Mouse (Mus musculus): Measurements from ENCODE around the gene Celf2. TPM values are rescaled to one million over a fixed set of nuclear protein-coding genes. Genes with fewer than 3 reads are reported as not detected.
A peak's percentile ranks its signal among the peaks of the same experiment; 100 is the strongest.

Gene Celf2
- polyA plus RNA-seq, 1 experiment from 2014 or later: 191 TPM

DNA sequence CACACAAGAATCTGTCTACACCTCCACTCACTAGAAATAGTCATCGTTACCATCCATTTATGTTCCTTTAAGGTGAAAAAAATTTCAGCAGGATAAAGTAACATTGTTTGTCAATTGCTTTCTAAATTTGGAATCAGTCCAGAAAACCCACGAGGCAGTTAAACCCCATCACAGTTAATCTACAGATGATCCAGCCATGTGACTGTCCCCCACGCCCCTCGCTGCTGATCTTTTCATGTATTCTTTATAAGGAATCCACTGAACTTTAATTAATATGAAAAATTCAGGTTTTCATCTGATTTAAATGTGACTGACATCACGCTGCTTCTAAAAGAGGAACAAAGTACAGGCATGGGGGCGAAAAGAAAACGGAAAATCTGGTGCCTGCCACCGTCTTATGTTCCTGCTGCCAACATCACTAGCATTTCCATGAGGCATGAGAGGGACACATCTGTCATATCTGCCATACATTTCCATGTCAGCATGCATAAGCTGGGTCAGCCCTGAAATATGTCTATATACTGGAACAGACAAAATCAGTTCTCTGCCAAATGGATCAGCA, 70.6 kb downstream of the Celf2 start:
- Histone ChIP-seq H3K27me3 (ENCODE audit: control insufficient read depth, insufficient read depth, low read length) (no peaks in the 10 kb centered on the region), H3K36me3 (ENCODE audit: control insufficient read depth, insufficient read depth, low read length) (no peaks in the 10 kb centered on the region), H3K9me3 (ENCODE audit: control insufficient read depth, low read length) (no peaks in the 10 kb centered on the region), H3K4me3 (replicated peaks; ENCODE audit: low read depth, low read length) (no peak overlapping the region), H3K27ac (replicated peaks; ENCODE audit: low read depth, low read length) (no peak overlapping the region), H3K9ac (replicated peaks; ENCODE audit: low read length) (no peak overlapping the region), H3K4me2 (ENCODE audit: low read length) (no peak overlapping the region), H3K4me1 (ENCODE audit: control insufficient read depth, insufficient read depth, low read length) (no peaks in the 10 kb centered on the region)
- DNase-seq (peak; percentile 25), ATAC-seq (ENCODE audit: low FRiP score, low TSS enrichment) (no peak)
- 71% methylated on average over 8 of the region's 8 CpGs for WGBS

DNA sequence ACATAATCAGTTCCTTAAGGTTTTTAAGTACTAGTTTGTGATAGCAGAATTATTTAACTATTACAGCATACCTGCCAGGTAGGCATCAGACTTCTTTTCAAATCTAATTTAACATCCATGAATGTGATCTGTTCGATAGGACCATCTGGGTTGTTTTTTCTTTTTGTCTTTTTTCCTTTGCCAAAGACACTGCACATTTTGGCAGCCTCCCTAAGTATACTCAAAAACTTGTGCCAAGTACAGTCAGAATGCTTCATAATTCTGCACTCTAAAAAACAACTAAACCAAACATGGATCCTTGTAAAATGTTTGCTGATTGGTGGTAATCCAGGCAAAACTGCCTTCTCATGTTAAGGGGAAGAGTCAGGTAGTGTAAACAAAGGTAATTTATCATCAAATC, 82.9 kb downstream of the Celf2 start:
- Histone ChIP-seq H3K9me3 (ENCODE audit: control insufficient read depth, low read length) (no peaks in the 10 kb centered on the region), H3K27ac (replicated peaks; ENCODE audit: low read depth, low read length) (no peak overlapping the region), H3K4me1 (ENCODE audit: control insufficient read depth, insufficient read depth, low read length) (no peaks in the 10 kb centered on the region), H3K4me2 (ENCODE audit: low read length) (no peak overlapping the region), H3K36me3 (ENCODE audit: control insufficient read depth, insufficient read depth, low read length) (no peaks in the 10 kb centered on the region), H3K27me3 (ENCODE audit: control insufficient read depth, insufficient read depth, low read length) (no peaks in the 10 kb centered on the region), H3K4me3 (replicated peaks; ENCODE audit: low read depth, low read length) (no peak overlapping the region), H3K9ac (replicated peaks; ENCODE audit: low read length) (no peak overlapping the region)
- 98% methylated on average over 1 of the region's 1 CpGs for WGBS
- no peak for DNase-seq
- no peak for ATAC-seq (ENCODE audit: low FRiP score, low TSS enrichment)

DNA sequence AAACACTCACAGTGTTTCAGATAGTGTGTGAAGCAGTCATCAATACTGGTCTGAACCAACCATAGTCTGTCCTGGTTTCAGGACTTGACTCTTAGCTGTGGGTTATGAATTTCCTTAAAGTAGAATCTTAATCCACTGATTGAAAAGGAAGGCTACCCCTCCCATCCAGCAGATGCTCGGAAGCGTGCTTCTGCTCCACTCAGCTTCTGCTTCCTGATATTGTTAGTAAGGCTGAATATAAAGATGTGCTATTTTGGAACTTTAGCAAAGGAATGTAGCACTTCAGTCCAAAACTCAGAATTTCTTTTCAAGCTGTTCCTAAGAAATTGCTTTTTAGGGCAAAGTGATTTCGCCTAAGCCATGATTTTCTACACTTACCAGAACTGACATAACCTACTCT, 108.8 kb downstream of the Celf2 start:
- Histone ChIP-seq H3K9ac (replicated peaks; ENCODE audit: low read length) (no peak overlapping the region), H3K4me2 (ENCODE audit: low read length) (no peak overlapping the region), H3K4me3 (replicated peaks; ENCODE audit: low read depth, low read length) (no peak overlapping the region), H3K4me1 (ENCODE audit: control insufficient read depth, insufficient read depth, low read length) (no peaks in the 10 kb centered on the region), H3K27me3 (ENCODE audit: control insufficient read depth, insufficient read depth, low read length) (no peaks in the 10 kb centered on the region), H3K36me3 (ENCODE audit: control insufficient read depth, insufficient read depth, low read length) (no peaks in the 10 kb centered on the region), H3K27ac (replicated peaks; ENCODE audit: low read depth, low read length) (no peak overlapping the region), H3K9me3 (ENCODE audit: control insufficient read depth, low read length) (no peaks in the 10 kb centered on the region)
- WGBS: 83% methylated on average over 3 of the region's 3 CpGs
- no peak for ATAC-seq (ENCODE audit: low FRiP score, low TSS enrichment)
- no peak for DNase-seq

DNA sequence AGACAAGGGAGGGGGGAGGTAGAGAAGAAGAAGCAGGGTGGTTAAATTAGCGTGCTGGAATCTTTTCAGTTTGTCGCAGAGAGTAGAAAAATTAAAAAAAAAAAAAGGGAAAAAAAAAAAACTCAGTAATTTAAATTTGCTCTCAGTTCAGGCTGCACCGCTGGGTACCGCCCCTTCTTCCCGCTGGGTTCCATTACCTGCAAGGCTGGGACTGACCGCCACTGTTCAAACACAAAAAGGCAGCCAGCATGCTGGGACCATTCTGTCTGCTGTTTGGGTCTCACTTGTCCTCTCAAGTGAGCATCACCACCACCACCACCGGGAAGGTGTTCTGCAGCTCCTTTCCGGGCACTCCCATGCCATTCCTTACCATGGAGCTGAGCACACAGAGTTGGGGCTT, 113.4 kb downstream of the Celf2 start:
- 0 out of 2 replicates have a peak overlapping the region, but pooled peaks have one; percentile 26 for H3K27ac ChIP-seq (replicated peaks; ENCODE audit: low read depth, low read length)
- H3K4me1 ChIP-seq (ENCODE audit: control insufficient read depth, insufficient read depth, low read length): no peaks in the 10 kb centered on the region
- peak overlapping the region; percentile 53 for H3K4me2 ChIP-seq (ENCODE audit: low read length)
- 21% methylated on average over 8 of the region's 8 CpGs for WGBS
- peak overlapping the region; percentile 44 for H3K9ac ChIP-seq (replicated peaks; ENCODE audit: low read length)
- peak; percentile 47 for DNase-seq
- ATAC-seq (ENCODE audit: low FRiP score, low TSS enrichment): peak; percentile 57; the same call in 1 of the 2 replicates
- H3K27me3 ChIP-seq (ENCODE audit: control insufficient read depth, insufficient read depth, low read length): no peaks in the 10 kb centered on the region
- H3K36me3 ChIP-seq (ENCODE audit: control insufficient read depth, insufficient read depth, low read length): no peaks in the 10 kb centered on the region
- peak overlapping the region; percentile 31 for H3K4me3 ChIP-seq (replicated peaks; ENCODE audit: low read depth, low read length)
- H3K9me3 ChIP-seq (ENCODE audit: control insufficient read depth, low read length): no peaks in the 10 kb centered on the region

DNA sequence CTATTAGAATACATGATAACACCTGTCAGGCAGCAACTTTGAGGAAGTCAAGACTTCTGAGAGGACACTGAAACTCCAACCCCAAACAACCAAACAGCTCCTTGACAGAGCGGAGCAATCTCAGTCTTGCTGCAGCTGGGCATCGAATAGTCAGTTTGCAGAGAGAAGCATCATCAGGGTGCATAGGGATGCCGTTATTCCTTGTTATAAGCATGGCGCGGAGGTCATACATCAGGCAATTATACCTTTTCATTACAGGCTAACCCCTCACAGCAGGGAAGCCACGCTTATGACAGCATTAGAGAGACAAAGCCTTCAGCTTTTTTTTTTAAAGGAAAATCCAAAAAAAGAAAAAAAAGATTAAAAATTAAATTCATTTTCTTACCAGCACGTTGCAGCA, 113.9 kb downstream of the Celf2 start:
- H3K4me2 ChIP-seq (ENCODE audit: low read length): peak overlapping the region; percentile 53
- DNase-seq: peak; percentile 71
- no peaks in the 10 kb centered on the region for H3K27me3 ChIP-seq (ENCODE audit: control insufficient read depth, insufficient read depth, low read length)
- H3K36me3 ChIP-seq (ENCODE audit: control insufficient read depth, insufficient read depth, low read length): no peaks in the 10 kb centered on the region
- peak overlapping the region; percentile 31 for H3K4me3 ChIP-seq (replicated peaks; ENCODE audit: low read depth, low read length)
- WGBS: 20% methylated on average over 7 of the region's 7 CpGs
- 0 out of 2 replicates have a peak overlapping the region, but pooled peaks have one; percentile 26 for H3K27ac ChIP-seq (replicated peaks; ENCODE audit: low read depth, low read length)
- H3K9me3 ChIP-seq (ENCODE audit: control insufficient read depth, low read length): no peaks in the 10 kb centered on the region
- H3K4me1 ChIP-seq (ENCODE audit: control insufficient read depth, insufficient read depth, low read length): no peaks in the 10 kb centered on the region
- H3K9ac ChIP-seq (replicated peaks; ENCODE audit: low read length): peak overlapping the region; percentile 44
- ATAC-seq (ENCODE audit: low FRiP score, low TSS enrichment): no peak

DNA sequence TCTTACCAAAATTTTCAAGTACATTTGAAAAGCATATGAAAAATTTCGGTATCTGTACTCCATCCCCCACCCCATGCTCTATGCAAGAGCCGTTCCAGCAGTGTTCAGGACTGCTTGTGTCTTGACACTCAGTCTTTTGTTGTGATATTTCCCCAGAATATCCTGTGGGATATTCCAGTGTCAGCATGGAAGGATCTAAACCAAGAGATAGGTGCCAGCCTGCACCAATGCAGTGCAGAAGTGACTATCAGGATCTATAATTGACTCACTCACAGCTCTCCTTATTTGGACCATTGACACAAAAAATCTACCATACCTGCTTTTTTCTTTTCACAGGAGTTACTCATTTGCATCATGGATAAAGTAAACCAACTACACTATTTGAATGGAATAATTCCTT, 116.9 kb downstream of the Celf2 start:
- no peak for ATAC-seq (ENCODE audit: low FRiP score, low TSS enrichment)
- Histone ChIP-seq H3K4me3 (replicated peaks; ENCODE audit: low read depth, low read length) (no peak overlapping the region), H3K4me1 (ENCODE audit: control insufficient read depth, insufficient read depth, low read length) (no peaks in the 10 kb centered on the region), H3K9me3 (ENCODE audit: control insufficient read depth, low read length) (no peaks in the 10 kb centered on the region), H3K27ac (replicated peaks; ENCODE audit: low read depth, low read length) (no peak overlapping the region), H3K36me3 (ENCODE audit: control insufficient read depth, insufficient read depth, low read length) (no peaks in the 10 kb centered on the region), H3K4me2 (ENCODE audit: low read length) (no peak overlapping the region), H3K27me3 (ENCODE audit: control insufficient read depth, insufficient read depth, low read length) (no peaks in the 10 kb centered on the region), H3K9ac (replicated peaks; ENCODE audit: low read length) (no peak overlapping the region)
- no peak for DNase-seq
- 92% methylated on average over 2 of the region's 2 CpGs for WGBS

DNA sequence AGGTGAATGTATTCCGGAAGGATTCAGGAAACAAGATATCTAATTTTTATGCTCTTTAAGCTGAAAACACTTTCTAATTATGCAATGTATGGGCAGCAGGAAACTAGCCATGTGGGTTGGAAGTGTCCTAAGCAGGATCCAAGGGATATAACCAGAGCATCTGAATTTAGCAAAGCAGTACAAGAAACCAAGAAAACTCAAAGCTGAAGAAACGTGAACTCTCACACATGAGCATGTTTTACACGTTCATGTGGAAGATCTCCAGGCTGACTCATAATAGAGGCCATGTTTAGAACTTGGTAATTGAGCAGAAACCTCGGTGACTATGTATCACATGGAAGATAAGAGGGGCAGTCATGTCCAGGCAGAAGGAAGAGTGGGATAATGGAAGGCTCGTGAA, 120.1 kb downstream of the Celf2 start:
- Histone ChIP-seq H3K4me1 (ENCODE audit: control insufficient read depth, insufficient read depth, low read length) (no peaks in the 10 kb centered on the region), H3K4me2 (ENCODE audit: low read length) (no peak overlapping the region), H3K4me3 (replicated peaks; ENCODE audit: low read depth, low read length) (no peak overlapping the region), H3K9me3 (ENCODE audit: control insufficient read depth, low read length) (no peaks in the 10 kb centered on the region), H3K36me3 (ENCODE audit: control insufficient read depth, insufficient read depth, low read length) (no peaks in the 10 kb centered on the region), H3K27ac (replicated peaks; ENCODE audit: low read depth, low read length) (no peak overlapping the region), H3K9ac (replicated peaks; ENCODE audit: low read length) (no peak overlapping the region), H3K27me3 (ENCODE audit: control insufficient read depth, insufficient read depth, low read length) (no peaks in the 10 kb centered on the region)
- ATAC-seq (ENCODE audit: low FRiP score, low TSS enrichment) (no peak), DNase-seq (no peak)
- 86% methylated on average over 5 of the region's 5 CpGs for WGBS

DNA sequence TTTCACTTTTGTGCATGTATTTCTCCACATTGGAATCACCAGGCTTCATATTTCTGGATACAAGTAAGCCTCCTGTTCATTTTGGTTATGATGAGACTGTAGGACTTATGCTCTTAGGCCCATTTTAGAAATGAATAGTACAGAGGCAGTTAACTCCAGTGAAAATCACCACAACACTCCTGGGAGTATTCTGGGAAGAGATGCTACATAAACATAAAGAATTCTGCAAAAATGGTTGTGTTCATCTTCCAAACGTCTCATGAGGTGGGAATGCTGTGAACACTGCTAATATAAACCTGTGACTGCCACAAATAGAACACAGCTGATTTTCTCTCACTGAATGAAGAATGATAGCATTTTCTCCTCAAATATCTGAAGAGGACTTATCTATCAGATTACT, 130.6 kb downstream of the Celf2 start:
- no peak for DNase-seq
- Histone ChIP-seq H3K36me3 (ENCODE audit: control insufficient read depth, insufficient read depth, low read length) (no peaks in the 10 kb centered on the region), H3K9ac (replicated peaks; ENCODE audit: low read length) (no peak overlapping the region), H3K4me1 (ENCODE audit: control insufficient read depth, insufficient read depth, low read length) (no peaks in the 10 kb centered on the region), H3K4me2 (ENCODE audit: low read length) (no peak overlapping the region), H3K4me3 (replicated peaks; ENCODE audit: low read depth, low read length) (no peak overlapping the region), H3K27me3 (ENCODE audit: control insufficient read depth, insufficient read depth, low read length) (no peaks in the 10 kb centered on the region), H3K9me3 (ENCODE audit: control insufficient read depth, low read length) (no peaks in the 10 kb centered on the region), H3K27ac (replicated peaks; ENCODE audit: low read depth, low read length) (no peak overlapping the region)
- 55% methylated on average over 1 of the region's 1 CpGs for WGBS
- no peak for ATAC-seq (ENCODE audit: low FRiP score, low TSS enrichment)

DNA sequence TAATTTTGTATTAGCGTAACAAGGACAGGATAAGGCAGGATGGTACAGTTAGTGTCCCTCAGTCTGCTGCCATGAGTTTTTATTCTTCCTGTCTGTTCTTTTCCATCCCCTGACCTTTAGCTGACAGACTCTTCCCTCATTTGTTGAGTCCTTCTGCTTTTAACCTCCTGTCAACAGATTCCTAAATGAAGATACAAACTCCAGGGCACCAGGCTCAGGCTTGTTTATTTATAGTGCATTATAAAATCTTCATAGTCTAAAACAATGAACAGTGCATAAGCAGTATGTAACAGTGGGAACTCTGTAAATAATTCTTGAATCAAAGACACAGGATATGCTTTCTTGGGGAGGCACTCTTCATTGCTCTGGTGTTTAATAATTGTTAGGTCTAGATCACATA, 131.5 kb downstream of the Celf2 start:
- Histone ChIP-seq H3K27me3 (ENCODE audit: control insufficient read depth, insufficient read depth, low read length) (no peaks in the 10 kb centered on the region), H3K27ac (replicated peaks; ENCODE audit: low read depth, low read length) (no peak overlapping the region), H3K9ac (replicated peaks; ENCODE audit: low read length) (no peak overlapping the region), H3K4me1 (ENCODE audit: control insufficient read depth, insufficient read depth, low read length) (no peaks in the 10 kb centered on the region), H3K36me3 (ENCODE audit: control insufficient read depth, insufficient read depth, low read length) (no peaks in the 10 kb centered on the region), H3K9me3 (ENCODE audit: control insufficient read depth, low read length) (no peaks in the 10 kb centered on the region), H3K4me3 (replicated peaks; ENCODE audit: low read depth, low read length) (no peak overlapping the region), H3K4me2 (ENCODE audit: low read length) (no peak overlapping the region)
- WGBS: 93% methylated on average over 1 of the region's 1 CpGs
- DNase-seq: no peak
- ATAC-seq (ENCODE audit: low FRiP score, low TSS enrichment): no peak
